Mouse (Mus musculus) Patski (cell line): Measurements from ENCODE around the gene Msto1. TPM values are rescaled to one million over a fixed set of nuclear protein-coding genes. Genes with fewer than 3 reads are reported as not detected.
"Not testable (repeated sequence)": the region's sequence is repeated elsewhere in the genome, so short reads cannot be mapped to it uniquely, and the experiment has no call there.

ENCODE experiments used
- ATAC-seq: fragments of 100-300 bp; one replicate; pipeline ENCODE4 v1.8.0; 2021
- CTCF ChIA-PET: fragments of 350-600 bp; sonication (Branson Sonifier 250); formaldehyde crosslinking; loops from one replicate; lab custom pipeline; 2022; ENCODE audit warnings: inconsistent platforms; lab: Charles Lee
- POLR2A ChIA-PET: fragments of 350-600 bp; sonication (Branson Sonifier 250); formaldehyde crosslinking; loops from one replicate; lab custom pipeline; 2022; ENCODE audit warnings: antibody characterized with exemption, inconsistent platforms; lab: Charles Lee
- DNase-seq: peaks from one replicate; pipeline ENCODE4 v3.0.0-alpha.2; 2011; ENCODE audit warnings: low read depth, low spot score
- H3K27me3 ChIP-seq: fragments of 371-371 bp; one replicate; pipeline ENCODE4 v1.5.1; 2021
- CTCF ChIP-seq: fragments of 100-300 bp; IDR thresholded peaks from one replicate; pipeline ENCODE4 v1.5.1; 2021
- in situ Hi-C: fragments of 300-500 bp; cut with MboI; formaldehyde crosslinking; loops from 3 replicates; pipeline ENCODE4 v1.11.1; 2018; ENCODE audit warnings: low pct_unique_long_range_greater_than_20kb, mixed read lengths
- polyA plus RNA-seq: library from polyadenylated mRNA; unstranded; gene quantifications from one replicate; pipeline ENCODE4 v1.2.3, GENCODE M21; 2021

Msto1 gene
- 90.3 TPM for polyA plus RNA-seq

DNA sequence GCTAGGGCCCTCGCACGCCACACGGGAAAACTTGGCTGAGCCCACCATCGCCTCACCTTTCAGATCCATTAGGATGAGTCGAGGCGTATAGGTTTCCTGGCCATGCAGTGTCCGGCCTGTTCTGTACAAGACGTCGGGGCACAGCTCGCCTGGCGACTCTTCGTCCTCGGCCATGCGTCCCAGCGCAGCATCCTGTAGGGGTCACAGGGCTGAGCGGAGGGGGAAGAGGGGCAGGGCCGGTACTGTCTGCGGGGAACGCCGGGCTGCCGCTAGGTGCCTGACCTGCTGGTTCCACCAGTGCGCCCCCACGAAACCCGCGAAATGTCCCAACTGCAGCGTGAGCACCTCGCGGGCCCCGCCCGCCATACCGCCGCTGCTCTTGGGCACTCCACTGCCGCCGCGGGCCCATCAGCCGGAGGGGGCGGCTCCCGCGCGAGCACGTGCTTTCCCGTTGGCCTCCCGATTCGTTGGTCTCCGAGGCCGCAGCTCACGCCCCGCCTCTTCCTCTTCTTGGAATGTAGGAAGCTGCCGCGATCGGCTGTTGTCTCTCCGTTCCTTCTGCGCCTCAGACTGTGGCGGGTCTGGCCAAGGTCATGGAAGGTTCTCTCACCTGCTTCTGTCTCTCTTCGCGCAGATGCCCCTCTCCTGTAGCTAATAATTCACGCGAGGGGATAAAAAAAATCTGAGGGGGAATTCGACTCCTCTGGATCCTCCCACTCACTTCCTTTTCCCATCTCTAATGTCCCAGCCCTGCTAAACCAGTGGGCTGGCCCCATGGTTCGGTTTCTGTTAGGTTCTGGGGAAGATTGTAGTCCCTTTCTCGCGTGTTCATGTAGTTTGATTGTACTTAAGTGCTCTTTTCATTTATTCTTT lies at the start of gene Msto1:
TSS of gene Msto1 (minus strand) at position 489 of the 873 bp plus-strand sequence.
- ChIA-PET POLR2A (interaction anchor here (0.8 to 1.5 kb wide), 2 partner anchors 21 to 36 kb away, joined by 3 read pairs; no protein-coding TSS in a partner anchor), CTCF (interaction anchor here (1.3 to 2.9 kb wide), 2 partner anchors 8 to 12 kb away, joined by 3 to 9 read pairs; no protein-coding TSS in a partner anchor)
- TF ChIP-seq CTCF: no peak
- H3K27me3 ChIP-seq: no peaks in the 10 kb centered on the region
- in situ Hi-C loops: no loop called here
- peak; percentile 94 for ATAC-seq
- DNase-seq: peak; percentile 54

DNA sequence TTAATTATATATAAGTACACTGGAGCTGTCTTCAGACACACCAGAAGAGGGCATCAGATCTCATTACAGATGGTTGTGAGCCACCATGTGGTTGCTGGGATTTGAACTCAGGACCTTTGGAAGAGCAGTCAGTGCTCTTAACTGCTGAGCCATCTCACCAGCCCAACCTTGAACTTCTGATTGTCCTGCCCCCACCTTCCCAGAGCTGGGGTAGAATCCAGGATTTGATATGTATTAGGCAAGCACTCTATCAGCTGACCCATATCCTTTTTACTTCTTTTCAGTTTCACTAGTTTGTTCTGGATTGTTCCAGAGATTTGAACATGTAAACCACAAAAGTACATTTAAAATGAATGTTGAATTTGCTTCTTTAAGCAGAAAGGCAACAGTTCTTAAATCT lies 49.4 kb upstream of the Msto1 start:
- H3K27me3 ChIP-seq, in situ Hi-C loops, ATAC-seq, DNase-seq, POLR2A ChIA-PET: not testable (repeated sequence)
- CTCF ChIA-PET: interaction anchor here (1.3 to 2.1 kb wide), 2 partner anchors 11 to 37 kb away, joined by 3 to 6 read pairs; no protein-coding TSS in a partner anchor

DNA sequence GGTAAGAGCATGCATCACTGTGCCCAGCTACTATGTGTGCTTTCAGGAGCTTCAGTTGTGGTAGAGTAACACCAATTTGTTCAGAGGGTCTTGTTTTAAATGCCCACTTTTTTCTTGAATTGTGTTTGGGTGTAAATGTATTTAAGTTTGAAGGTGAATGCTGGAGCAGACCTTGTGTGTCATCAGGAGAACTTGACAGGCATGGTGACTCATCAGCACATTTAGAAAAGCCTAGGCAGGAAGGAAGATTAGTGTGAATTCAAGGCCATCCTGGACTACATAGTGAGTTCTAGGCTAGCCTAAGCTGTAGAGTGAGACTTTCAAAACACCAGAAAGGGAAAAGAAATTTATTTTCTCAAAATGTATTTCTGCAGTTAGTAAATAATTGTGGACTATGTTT lies 39.9 kb upstream of the Msto1 start:
- TF ChIP-seq CTCF: no peak
- DNase-seq: no peak
- POLR2A ChIA-PET: interaction anchor here (0.8 kb wide), 1 partner anchor 18 kb away, joined by 6 read pairs; no protein-coding TSS in a partner anchor
- in situ Hi-C loops: no loop called here
- CTCF ChIA-PET: no interaction called here
- no peak for ATAC-seq
- H3K27me3 ChIP-seq: no peaks in the 10 kb centered on the region

DNA sequence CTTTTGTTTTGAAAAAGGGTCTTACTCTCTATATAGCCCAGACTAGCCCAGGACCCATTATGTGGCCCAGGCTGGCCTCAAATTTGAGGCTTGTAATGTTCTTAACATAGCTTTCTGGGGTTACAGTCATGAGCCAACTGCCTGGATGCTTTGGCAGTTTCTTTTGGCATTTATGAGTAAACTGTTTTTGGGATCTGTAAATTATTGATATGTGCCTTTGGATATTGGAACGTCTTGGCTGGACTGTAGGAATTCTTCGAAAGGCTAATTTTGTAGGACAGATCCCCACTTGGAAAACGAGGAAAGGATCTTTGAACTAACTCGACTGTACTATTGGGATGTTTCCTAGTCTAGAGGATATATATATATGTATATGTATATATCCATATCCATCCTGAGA lies 39.4 kb upstream of the Msto1 start:
- no peak for ATAC-seq
- POLR2A ChIA-PET: interaction anchor here (0.8 kb wide), 1 partner anchor 19 kb away, joined by 6 read pairs; no protein-coding TSS in a partner anchor
- CTCF ChIA-PET: no interaction called here
- TF ChIP-seq CTCF: no peak
- DNase-seq: no peak
- in situ Hi-C loops: no loop called here
- no peaks in the 10 kb centered on the region for H3K27me3 ChIP-seq

DNA sequence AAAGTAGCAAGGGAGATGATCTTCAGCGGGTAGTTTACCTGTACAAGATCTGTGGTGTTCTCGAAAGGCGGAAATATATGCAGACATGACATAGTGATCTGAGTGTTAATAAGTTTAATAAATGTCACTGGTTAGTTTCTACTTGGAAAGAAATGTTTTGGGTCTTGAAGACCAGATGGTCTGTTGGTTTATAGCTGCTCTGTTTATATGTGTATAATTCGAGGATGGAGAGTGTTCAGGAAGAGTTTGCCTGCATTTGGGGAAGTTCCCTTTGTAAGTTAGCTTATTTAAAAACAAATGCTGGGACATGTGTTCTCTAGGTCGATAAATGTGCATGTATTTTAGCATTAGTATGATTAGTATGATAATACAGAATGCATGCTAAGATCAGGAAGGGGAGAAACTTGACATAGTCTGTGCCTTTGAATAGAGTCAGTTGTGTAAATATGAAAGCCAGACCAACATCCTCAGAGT lies 37.6 kb upstream of the Msto1 start:
- in situ Hi-C loops: no loop called here
- ChIA-PET POLR2A (interaction anchor here (0.6 kb wide), 1 partner anchor 13 kb away, joined by 3 read pairs; no protein-coding TSS in a partner anchor), CTCF (interaction anchor here (1.0 kb wide), 2 partner anchors 13 to 14 kb away, joined by 3 read pairs; no protein-coding TSS in a partner anchor)
- DNase-seq (peak; percentile 13), ATAC-seq (no peak)
- no peak for TF ChIP-seq CTCF
- H3K27me3 ChIP-seq: no peaks in the 10 kb centered on the region

DNA sequence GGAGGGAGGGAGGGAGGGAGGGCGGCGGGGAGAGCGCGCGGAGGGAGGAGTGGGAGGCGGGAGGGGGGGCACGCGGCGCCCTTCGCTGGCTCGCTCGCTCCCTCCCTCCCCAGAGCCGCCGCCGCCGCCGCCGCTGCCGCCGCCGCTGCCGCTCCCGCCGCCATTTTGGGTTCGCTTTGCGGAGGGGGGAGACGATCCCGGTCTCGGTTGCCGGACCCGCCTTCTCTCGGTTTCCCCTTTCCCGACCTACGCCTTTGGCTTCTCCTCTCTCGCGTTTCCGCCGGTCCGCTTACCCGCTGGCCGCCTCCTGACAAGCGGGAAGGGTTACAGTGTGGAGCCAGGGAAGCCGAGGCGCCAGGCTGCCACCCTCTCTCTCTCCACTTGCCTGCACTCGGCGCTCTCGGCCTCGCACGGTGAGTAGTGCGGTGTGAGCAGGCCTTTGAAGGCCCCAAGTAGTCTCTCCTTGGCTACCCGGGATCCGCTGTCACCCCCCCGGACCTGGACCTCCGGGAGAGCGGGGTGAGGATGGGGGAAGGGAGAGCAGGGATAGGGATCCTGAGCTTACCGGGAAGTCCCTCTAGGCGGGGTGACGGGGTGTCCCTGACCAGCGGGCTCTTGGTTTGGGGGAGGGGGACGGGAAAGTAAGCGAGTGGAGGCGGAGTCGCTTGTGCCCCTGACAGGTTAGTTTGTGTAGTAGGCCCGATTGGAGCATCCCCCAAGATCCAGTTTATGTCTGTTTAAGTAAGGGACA lies 37.0 kb upstream of the Msto1 start, which contains the start of the genes Ash1l and Dap3:
TSS of gene Ash1l (plus strand) at position 47 of the 751 bp plus-strand sequence.
TSS of gene Dap3 (minus strand) at position 606 of the 751 bp plus-strand sequence.
- CTCF ChIA-PET: interaction anchor here (1.0 kb wide), 2 partner anchors 14 kb away, joined by 3 read pairs; no protein-coding TSS in a partner anchor
- no peak for TF ChIP-seq CTCF
- POLR2A ChIA-PET: interaction anchor here (0.6 kb wide), 1 partner anchor 14 kb away, joined by 3 read pairs; no protein-coding TSS in a partner anchor

DNA sequence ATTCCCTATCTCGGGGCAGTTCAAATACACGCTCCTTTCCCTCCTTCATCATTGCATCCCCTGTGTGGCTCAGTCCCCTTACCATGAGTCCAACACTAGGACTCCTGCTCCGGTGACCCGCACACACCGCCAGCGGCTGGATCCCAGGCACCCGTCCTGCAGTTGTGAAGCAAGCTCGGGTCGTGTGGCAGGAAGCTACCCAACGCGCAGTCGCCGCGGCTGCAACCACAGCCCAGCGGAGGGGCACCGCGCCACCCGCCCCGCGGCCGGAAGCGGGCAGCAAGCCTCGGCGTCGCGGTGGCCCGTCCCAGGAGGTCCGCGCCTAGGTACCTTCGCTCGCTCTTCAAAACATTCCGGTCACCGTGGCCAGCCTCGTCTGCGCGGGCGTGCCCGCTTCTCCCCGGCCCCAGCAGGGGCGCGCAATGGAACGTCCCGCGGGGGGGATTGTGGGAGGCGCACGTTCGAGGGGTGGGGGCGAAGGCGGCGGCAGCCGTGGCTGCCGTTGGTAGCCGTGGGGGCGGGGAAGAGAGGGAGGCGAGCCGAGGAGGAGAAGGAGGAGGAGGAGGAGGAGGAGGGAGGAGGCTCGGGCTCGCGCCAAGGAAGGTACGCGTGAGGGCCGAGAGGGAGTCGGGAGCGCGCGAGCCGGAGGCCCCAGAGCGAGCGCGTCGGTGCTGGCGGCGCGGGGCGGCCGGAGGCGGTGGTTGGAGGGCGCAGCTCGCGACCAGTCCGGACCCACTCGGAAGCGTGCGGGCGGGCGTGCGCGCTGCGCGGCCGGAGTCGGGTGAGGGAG lies 36.2 kb upstream of the Msto1 start:
- H3K27me3 ChIP-seq: no peaks in the 10 kb centered on the region
- no peak for TF ChIP-seq CTCF
- DNase-seq: peak; percentile 61
- ChIA-PET CTCF (no interaction called here), POLR2A (interaction anchor here (0.9 kb wide), 1 partner anchor 36 kb away, joined by 3 read pairs; the partner anchor contains the start of gene Msto1)
- in situ Hi-C loops: loop anchor here (10.0 kb wide), 1 partner anchor 245 kb away; no protein-coding TSS in a partner anchor
- peak; percentile 74 for ATAC-seq

More for the DNA sequence above, 37.0 kb upstream of the Msto1 start, which contains the start of the genes Ash1l and Dap3:
- ATAC-seq (peak; percentile 75), DNase-seq (peak; percentile 66)
- in situ Hi-C loops: no loop called here
- no peaks in the 10 kb centered on the region for H3K27me3 ChIP-seq

DNA sequence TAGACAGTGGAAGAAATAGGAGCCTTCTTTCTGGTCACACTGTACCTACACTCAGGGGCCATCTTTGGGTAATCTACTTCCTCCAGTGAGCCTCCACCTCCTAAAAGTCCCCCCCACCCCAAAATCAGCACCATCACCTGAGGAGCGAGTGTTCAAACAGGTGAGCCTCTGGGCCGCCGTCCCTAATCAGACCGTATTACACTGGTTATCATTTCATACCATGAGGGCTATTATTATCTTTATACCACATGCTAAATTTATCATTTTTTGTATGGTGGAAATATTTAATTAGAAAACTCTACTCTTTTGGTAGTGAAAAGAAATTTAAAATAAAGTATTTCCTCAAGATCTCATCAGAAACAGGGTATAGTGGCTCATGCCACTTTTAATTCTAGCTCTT lies 30.3 kb upstream of the Msto1 start:
- ChIA-PET POLR2A (interaction anchor here (0.5 kb wide), 1 partner anchor 972 kb away, joined by 3 read pairs; no protein-coding TSS in a partner anchor), CTCF (interaction anchor here (1.2 kb wide), 1 partner anchor 20 kb away, joined by 3 read pairs; no protein-coding TSS in a partner anchor)
- DNase-seq (no peak), ATAC-seq (no peak)
- TF ChIP-seq CTCF: no peak
- in situ Hi-C loops: loop anchor here (5.0 to 10.0 kb wide), 2 partner anchors 83 to 251 kb away; no protein-coding TSS in a partner anchor
- H3K27me3 ChIP-seq: no peaks in the 10 kb centered on the region
